Mouse (Mus musculus): ENCODE results near the gene Jak3. TPM values are rescaled to one million over a fixed set of nuclear protein-coding genes. Genes with fewer than 3 reads are reported as not detected.

The Jak3 gene
- total and polyA plus RNA-seq, 3 experiments: 13.3 to 47.1 (median 37.8) TPM

DNA sequence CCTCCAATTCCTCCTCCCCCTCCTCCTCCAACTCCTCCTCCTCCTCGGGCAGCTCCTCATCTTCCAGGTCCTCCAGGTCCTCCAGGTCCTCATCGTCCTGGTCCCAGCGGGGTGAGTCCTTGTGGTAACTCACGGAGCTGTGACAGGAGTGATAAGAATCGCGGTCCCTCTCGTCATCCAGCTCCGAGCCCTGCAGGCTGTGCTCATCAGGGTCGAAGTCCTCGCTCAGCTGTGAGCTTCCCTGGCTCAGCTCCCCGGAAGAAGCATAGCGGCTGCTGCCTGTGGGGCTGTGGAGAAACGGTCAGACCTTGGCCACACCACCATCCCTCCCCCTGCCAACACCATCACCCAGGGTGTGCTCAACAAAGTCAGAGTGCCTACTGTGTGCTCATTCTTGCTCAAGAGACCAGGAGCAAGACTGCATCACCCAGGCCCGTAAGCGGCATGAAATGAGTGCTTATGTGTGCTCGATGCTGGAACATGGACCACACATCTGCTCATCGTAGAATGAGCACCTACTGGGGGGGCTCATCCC is 17.5 kb upstream of the Jak3 start:
- Histone ChIP-seq H3K9me3 (replicated peaks; ENCODE audit: low read length) (no peaks in the 10 kb centered on the region), H3K4me3 (replicated peaks in 1 of 3; ENCODE audit: low read depth in 2 of 3, low read length in 2 of 3, poor library complexity in 1 of 3) (no peak overlapping the region), H3K27ac (ENCODE audit: insufficient read depth, low read depth) (no peak overlapping the region), H3K4me2 (ENCODE audit: insufficient read depth, low read depth, poor library complexity, severe bottlenecking) (no peak overlapping the region), H3K27me3 (replicated peaks) (peaks cover 3% of the 10 kb centered on the region), H3K9ac (ENCODE audit: insufficient read depth, low read depth) (no peak overlapping the region), H3K79me2 (replicated peaks; ENCODE audit: control insufficient read depth, extremely low read depth, insufficient read depth, poor library complexity, severe bottlenecking) (no peaks in the 10 kb centered on the region), H3K36me3 (replicated peaks in 1 of 2; ENCODE audit: control insufficient read depth in 1 of 2, insufficient read depth in 1 of 2, low read length in 1 of 2) (no peaks in the 10 kb centered on the region), H3K4me1 (ENCODE audit: control insufficient read depth in 1 of 2, insufficient read depth in 2 of 2) (peaks cover 3 to 4% of the 10 kb centered on the region in 2 experiments; a peak in 3 of 4 replicates)
- in situ Hi-C loops (cut with MboI; ENCODE audit: low pct_ligation_motif_present, low pct_unique_long_range_greater_than_20kb, low sequenced_read_pairs) (no loop called here), dilution Hi-C loops (cut with MboI; ENCODE audit: extremely low pct_ligation_motif_present, extremely low pct_unique_long_range_greater_than_20kb, low sequenced_read_pairs) (no loop called here)
- no peak for DNase-seq (ENCODE audit: extremely low read depth)
- TF ChIP-seq HCFC1 (IDR thresholded peaks at IDR 0.05; ENCODE audit: low read depth, low read length) (no peak), PAX5 (IDR thresholded peaks at IDR 0.05; ENCODE audit: low read length) (no peak), RCOR1 (conservative IDR thresholded peaks at IDR 0.05; ENCODE audit: low read depth, low read length) (no peak)

DNA sequence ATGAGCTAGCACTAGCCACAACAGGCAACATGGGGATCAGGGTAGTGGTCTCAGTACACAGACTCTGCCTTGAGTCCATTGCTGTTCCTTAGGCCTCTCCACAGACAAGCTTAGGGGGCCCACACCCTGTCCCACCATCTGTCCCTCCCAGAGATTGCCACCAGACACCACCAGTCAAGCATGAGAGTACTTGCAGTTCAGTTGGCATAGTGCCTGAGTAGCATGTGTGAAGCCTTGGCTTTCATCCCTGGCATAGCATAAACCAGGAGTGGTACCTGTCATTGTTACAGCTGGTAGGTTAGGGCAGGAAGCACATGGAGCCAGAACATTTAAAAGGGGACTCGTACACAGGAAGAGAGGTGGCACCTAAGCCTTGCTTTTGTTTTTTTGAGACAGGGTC is 16.3 kb upstream of the Jak3 start:
- TF ChIP-seq USF2 (conservative IDR thresholded peaks at IDR 0.05; ENCODE audit: low read depth, low read length) (no peak), SIN3A (IDR thresholded peaks at IDR 0.05; ENCODE audit: low read length) (no peak), USF1 (IDR thresholded peaks at IDR 0.05; ENCODE audit: low read depth, low read length) (no peak), ZC3H11A (IDR thresholded peaks at IDR 0.05; ENCODE audit: low read depth, low read length) (no peak), ZKSCAN1 (IDR thresholded peaks at IDR 0.05; ENCODE audit: borderline replicate concordance, low read depth, low read length) (no peak), JUND (conservative IDR thresholded peaks at IDR 0.05; ENCODE audit: low read depth, low read length) (no peak), MAZ (IDR thresholded peaks at IDR 0.05; ENCODE audit: low read depth, low read length) (no peak), TBP (conservative IDR thresholded peaks at IDR 0.05; ENCODE audit: low read depth, low read length) (no peak), EP300 (IDR thresholded peaks at IDR 0.05; ENCODE audit: low read length) (no peak), PAX5 (IDR thresholded peaks at IDR 0.05; ENCODE audit: low read length) (no peak), SMC3 (IDR thresholded peaks at IDR 0.05; ENCODE audit: low read depth, low read length) (no peak), MAFK (IDR thresholded peaks at IDR 0.05; ENCODE audit: insufficient replicate concordance, low read length) (no peak), POLR2AphosphoS2 (IDR thresholded peaks at IDR 0.05; ENCODE audit: low read depth, low read length) (no peak), TCF12 (IDR thresholded peaks at IDR 0.05; ENCODE audit: low read depth, low read length) (no peak), GABPA (IDR thresholded peaks at IDR 0.05; ENCODE audit: insufficient replicate concordance, low read depth, low read length) (no peak), IRF4 (IDR thresholded peaks at IDR 0.05; ENCODE audit: low read depth, low read length) (no peak)
- in situ Hi-C loops (cut with MboI; ENCODE audit: low pct_ligation_motif_present, low pct_unique_long_range_greater_than_20kb, low sequenced_read_pairs): no loop called here

More for the DNA sequence above, 16.3 kb upstream of the Jak3 start:
- Histone ChIP-seq H3K27ac (ENCODE audit: insufficient read depth, low read depth) (no peak overlapping the region), H3K27me3 (replicated peaks) (peaks cover 6% of the 10 kb centered on the region), H3K36me3 (replicated peaks in 1 of 2; ENCODE audit: control insufficient read depth in 1 of 2, insufficient read depth in 1 of 2, low read length in 1 of 2) (no peaks in the 10 kb centered on the region), H3K9ac (ENCODE audit: insufficient read depth, low read depth) (no peak overlapping the region), H3K79me2 (replicated peaks; ENCODE audit: control insufficient read depth, extremely low read depth, insufficient read depth, poor library complexity, severe bottlenecking) (no peaks in the 10 kb centered on the region), H3K9me3 (replicated peaks; ENCODE audit: low read length) (no peaks in the 10 kb centered on the region), H3K4me1 (ENCODE audit: control insufficient read depth in 1 of 2, insufficient read depth in 2 of 2) (peaks cover 3 to 6% of the 10 kb centered on the region in 2 experiments; a peak in 3 of 4 replicates), H3K4me3 (replicated peaks in 1 of 3; ENCODE audit: low read depth in 2 of 3, low read length in 2 of 3, poor library complexity in 1 of 3) (no peak overlapping the region), H3K4me2 (ENCODE audit: insufficient read depth, low read depth, poor library complexity, severe bottlenecking) (no peak overlapping the region)
- dilution Hi-C loops (cut with MboI; ENCODE audit: extremely low pct_ligation_motif_present, extremely low pct_unique_long_range_greater_than_20kb, low sequenced_read_pairs): no loop called here
- DNase-seq (ENCODE audit: extremely low read depth): no peak
